ENCODE assay signal across 11 mouse cellular contexts in the genomic region with DNA sequence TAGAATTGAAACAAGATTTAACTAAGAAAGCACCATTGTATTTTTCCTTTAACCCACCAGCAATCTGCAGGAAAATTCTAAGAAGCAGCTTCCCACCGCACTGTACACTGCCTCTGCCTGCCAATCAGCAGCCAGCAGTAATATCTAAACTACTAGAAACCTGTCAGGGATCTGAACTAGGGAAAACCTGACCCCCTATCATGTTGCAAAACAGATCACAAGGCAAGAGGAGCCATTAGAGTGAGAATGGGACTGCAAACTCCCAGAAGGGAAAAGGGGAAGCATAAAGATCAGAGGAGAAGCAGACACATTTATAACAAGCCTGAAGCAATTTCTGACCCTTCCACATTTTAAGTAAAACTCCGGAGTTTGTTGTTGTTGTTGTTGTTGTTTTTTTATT. TPM values are rescaled to one million over a fixed set of nuclear protein-coding genes. Genes with fewer than 3 reads are reported as not detected.
DNase-seq lines count a peak whose midpoint lies in the region; ATAC-seq and TF ChIP-seq lines count a peak whose summit lies in the region.
"Had no signal": no experiment of that assay in that cellular context is flagged by ENCODE, and none has a peak within 500 bp of the region (broad histone marks: within the 10 kb centered on the region; RNA-seq: fewer than 3 reads in every experiment).

No protein-coding gene starts in this region.

- no peak for ATAC-seq in heart, embryonic 13.5 days (ENCODE audit: extremely low read depth, insufficient number of reproducible peaks, low FRiP score, low TSS enrichment)
- ATAC-seq in liver, embryonic 13.5 days (ENCODE audit: low read depth), result no peak
- no peak for ATAC-seq in forebrain, embryonic 12.5 days (ENCODE audit: low FRiP score)
- ATAC-seq: CD4-positive, CD25-positive, alpha-beta regulatory T cell, adult 4 months had no signal

- WGBS in heart, embryonic 13.5 days, result 28% methylated on average over 2 of the region's 2 CpGs
- WGBS in thymus, adult 2 months, result 3% methylated on average over 2 of the region's 2 CpGs
- 24% methylated on average over 2 of the region's 2 CpGs for WGBS in liver, embryonic 13.5 days (ENCODE audit: insufficient replicate concordance)
- WGBS in forebrain, embryonic 12.5 days, result 73% methylated on average over 2 of the region's 2 CpGs

- H3K4me1 ChIP-seq in heart, embryonic 13.5 days, result peaks cover 24% of the 10 kb centered on the region
- H3K4me1 ChIP-seq in thymus, adult 2 months (replicated peaks; ENCODE audit: control insufficient read depth, insufficient read depth, low read length), result peaks cover 4% of the 10 kb centered on the region; the same call in 1 of the 2 replicates
- peaks cover 16% of the 10 kb centered on the region for H3K4me1 ChIP-seq in liver, embryonic 13.5 days (replicated peaks)
- H3K4me1 ChIP-seq in forebrain, embryonic 12.5 days, result peaks cover 16% of the 10 kb centered on the region

- H3K36me3 ChIP-seq in heart, embryonic 13.5 days, result no peaks in the 10 kb centered on the region
- no peaks in the 10 kb centered on the region for H3K36me3 ChIP-seq in thymus, adult 2 months (ENCODE audit: control insufficient read depth, insufficient read depth, low read length)
- H3K36me3 ChIP-seq in liver, embryonic 13.5 days, result no peaks in the 10 kb centered on the region
- H3K36me3 ChIP-seq in forebrain, embryonic 12.5 days (replicated peaks), result no peaks in the 10 kb centered on the region
- H3K36me3 ChIP-seq: neural tube, embryonic 13.5 days had no signal

- no peak for DNase-seq in heart, postnatal 10 days
- DNase-seq in thymus, adult 2 months, result no peak
- no peak for DNase-seq in thymus, postnatal 36 days
- no peak for DNase-seq in liver, embryonic 13.5 days
- no peak for DNase-seq in neural tube, embryonic 10.5 days (ENCODE audit: extremely low spot score, low spot score)
- DNase-seq in urinary bladder, postnatal 14 days (ENCODE audit: low spot score), result no peak
- DNase-seq: right cerebral cortex, postnatal 14 days had no signal

- H3K4me3 ChIP-seq in heart, embryonic 13.5 days, result peak overlapping the region; percentile 75
- H3K4me3 ChIP-seq in thymus, adult 2 months (ENCODE audit: control insufficient read depth, insufficient read depth, low read length), result no peak overlapping the region
- H3K4me3 ChIP-seq in liver, embryonic 13.5 days (replicated peaks), result 0 out of 2 replicates have a peak overlapping the region, but pooled peaks have one; percentile 2
- H3K4me3 ChIP-seq in forebrain, embryonic 12.5 days (replicated peaks), result no peak overlapping the region

- peak overlapping the region; percentile 83 for H3K27ac ChIP-seq in heart, embryonic 13.5 days (replicated peaks)
- H3K27ac ChIP-seq in thymus, adult 2 months (ENCODE audit: control insufficient read depth, insufficient read depth, low read length), result peak overlapping the region; percentile 34; the same call in 1 of the 2 replicates
- no peak overlapping the region for H3K27ac ChIP-seq in liver, embryonic 13.5 days
- no peak overlapping the region for H3K27ac ChIP-seq in forebrain, embryonic 12.5 days
- H3K27ac ChIP-seq: neural tube, embryonic 13.5 days had no signal

- no peak for TF ChIP-seq CTCF in thymus, adult 2 months (IDR thresholded peaks at IDR 0.05; ENCODE audit: borderline replicate concordance, control insufficient read depth, extremely low read depth, insufficient read depth, low read length, poor library complexity)

- H3K9me3 ChIP-seq in heart, embryonic 13.5 days, result no peaks in the 10 kb centered on the region
- no peaks in the 10 kb centered on the region for H3K9me3 ChIP-seq in liver, embryonic 13.5 days (replicated peaks)
- H3K9me3 ChIP-seq in forebrain, embryonic 12.5 days, result no peaks in the 10 kb centered on the region
- H3K9me3 ChIP-seq: neural tube, embryonic 13.5 days had no signal

- TF ChIP-seq POLR2A in thymus, adult 2 months (IDR thresholded peaks at IDR 0.05; ENCODE audit: control insufficient read depth, extremely low read depth, insufficient read depth, low read length, poor library complexity), result no peak

- H3K27me3 ChIP-seq in heart, embryonic 13.5 days (replicated peaks), result no peaks in the 10 kb centered on the region
- H3K27me3 ChIP-seq in thymus, adult 2 months (ENCODE audit: control insufficient read depth, insufficient read depth, low read length), result no peaks in the 10 kb centered on the region
- H3K27me3 ChIP-seq in liver, embryonic 13.5 days, result no peaks in the 10 kb centered on the region
- H3K27me3 ChIP-seq in forebrain, embryonic 12.5 days, result no peaks in the 10 kb centered on the region; the same call in 1 of the 2 replicates

- H3K4me2 ChIP-seq in heart, embryonic 13.5 days, result peak overlapping the region; percentile 84
- peak overlapping the region; percentile 65 for H3K4me2 ChIP-seq in liver, embryonic 13.5 days
- H3K4me2 ChIP-seq in forebrain, embryonic 12.5 days, result no peak overlapping the region

- peak overlapping the region; percentile 85 for H3K9ac ChIP-seq in heart, embryonic 13.5 days
- no peak overlapping the region for H3K9ac ChIP-seq in liver, embryonic 13.5 days
- no peak overlapping the region for H3K9ac ChIP-seq in forebrain, embryonic 12.5 days
- H3K9ac ChIP-seq: neural tube, embryonic 13.5 days had no signal

- intact Hi-C loops in heart, postnatal 10 days (cut with DNase I), result no loop called here

RNA-seq across cellular contexts. Expression of a gene that starts 2.0 kb away (rescaled TPM):
- 20.5 and 22.8 TPM in 2 replicates for polyA plus RNA-seq in heart, embryonic 13.5 days (2015; fragmentation: Nextera tagmentation; extraction: Ambion mirVana)
- 10 to 100 TPM; 10.3 to 14.4 TPM for total RNA-seq in heart, postnatal 10 days (2021)
- polyA plus RNA-seq in thymus, adult 2 months (2012; rRNA removed), result 4.6 and 9.5 TPM in 2 replicates
- 4.5 and 5.5 TPM in 2 replicates for polyA plus RNA-seq in liver, embryonic 13.5 days (2015; fragmentation: Nextera tagmentation; extraction: Ambion mirVana)
- polyA plus RNA-seq in forebrain, embryonic 12.5 days (2016; fragmentation: Nextera tagmentation; extraction: Ambion mirVana), result 0.36 and 0.74 TPM in 2 replicates

Comparison
In these comparisons a context has a peak if more than half of its experiments do, and no peak if none do; other contexts are left out.
1. H3K27ac ChIP-seq: peak in heart, embryonic 13.5 days (single experiment) and thymus, adult 2 months (single experiment); none in liver, embryonic 13.5 days (single experiment) and forebrain, embryonic 12.5 days (single experiment).
2. H3K4me3 ChIP-seq: peak in heart, embryonic 13.5 days (single experiment) and liver, embryonic 13.5 days (single experiment); none in thymus, adult 2 months (single experiment) and forebrain, embryonic 12.5 days (single experiment).